Mouse (Mus musculus) urinary bladder, postnatal 14 days (tissue): Measurements from ENCODE around the gene Mecr.
A peak's percentile ranks its signal among the peaks of the same experiment; 100 is the strongest.

Experiments used
- DNase-seq: peaks from one replicate; pipeline ENCODE4 v3.0.0; 2021; ENCODE audit warnings: low spot score

The Mecr gene

GRCm38 (mm10) chr4:131836351-131836881 lies 6.9 kb upstream of the Mecr start:
- peak; percentile 65 for DNase-seq

- DNase-seq = peak; percentile 47
These were observed 6.3 kb upstream of the Mecr start for GRCm38 (mm10) chr4:131836891-131837491.

GRCm38 (mm10) chr4:131837872-131838524 lies 5.3 kb upstream of the Mecr start, which contains the start of gene Ptpru:
Ptpru (minus strand) TSS chr4:131838288.
- DNase-seq = peak; percentile 93

GRCm38 (mm10) chr4:131845991-131846778 lies 2.9 kb downstream of the Mecr start:
- no peak for DNase-seq

- no peak for DNase-seq
These were observed 4.8 kb downstream of the Mecr start for GRCm38 (mm10) chr4:131848082-131848481.

GRCm38 (mm10) chr4:131849986-131850638 lies 6.8 kb downstream of the Mecr start:
- DNase-seq = peak; percentile 58

- no peak for DNase-seq
These were observed 11.7 kb downstream of the Mecr start for GRCm38 (mm10) chr4:131854950-131855349.

- peak; percentile 86 for DNase-seq
These were observed 17.4 kb downstream of the Mecr start for GRCm38 (mm10) chr4:131860492-131861340.

GRCm38 (mm10) chr4:131861341-131861739 lies 18.1 kb downstream of the Mecr start:
- no peak for DNase-seq

GRCm38 (mm10) chr4:131872672-131873292 lies 29.5 kb downstream of the Mecr start:
- no peak for DNase-seq

- peak; percentile 94 for DNase-seq
These were observed 30.3 kb downstream of the Mecr start, which contains the start of gene Srsf4 for GRCm38 (mm10) chr4:131873293-131874168. Srsf4 (plus strand) TSS chr4:131873617.

GRCm38 (mm10) chr4:131874169-131874536 lies 30.9 kb downstream of the Mecr start:
- DNase-seq = no peak

- DNase-seq = no peak
These were observed 31.3 kb downstream of the Mecr start for GRCm38 (mm10) chr4:131874567-131874966.

GRCm38 (mm10) chr4:131875242-131875641 lies 32.0 kb downstream of the Mecr start:
- DNase-seq = no peak

GRCm38 (mm10) chr4:131876836-131877235 lies 33.6 kb downstream of the Mecr start:
- no peak for DNase-seq

GRCm38 (mm10) chr4:131879692-131880091 lies 36.4 kb downstream of the Mecr start:
- DNase-seq = no peak

GRCm38 (mm10) chr4:131881306-131881705 lies 38.0 kb downstream of the Mecr start:
- DNase-seq = no peak

GRCm38 (mm10) chr4:131883571-131883970 lies 40.3 kb downstream of the Mecr start:
- no peak for DNase-seq

GRCm38 (mm10) chr4:131885376-131885775 lies 42.1 kb downstream of the Mecr start:
- DNase-seq = no peak

GRCm38 (mm10) chr4:131888564-131888963 lies 45.3 kb downstream of the Mecr start:
- no peak for DNase-seq
